Mouse (Mus musculus) B cell, adult (primary cell): ENCODE measurements around the gene Fbxo41. TPM values are rescaled to one million over a fixed set of nuclear protein-coding genes. Genes with fewer than 3 reads are reported as not detected.

Experiments
- total RNA-seq: library from RNA; stranded (reverse); gene quantifications from 4 replicates; pipeline ENCODE4 v1.2.4, GENCODE M21; 2023; ENCODE audit not compliant: inconsistent age

Gene Fbxo41
- total RNA-seq: not detected in 4 replicates

GRCm38 (mm10) chr6:85502911-85503250, at the start of gene Fbxo41:
TSS of gene Fbxo41 (minus strand) at chr6:85502994.

GRCm38 (mm10) chr6:85513531-85513910, 10.7 kb upstream of the Fbxo41 start, which contains the start of gene Egr4:
TSS of gene Egr4 (minus strand) at chr6:85513589.

GRCm38 (mm10) chr6:85451664-85452410, 51.0 kb downstream of the Fbxo41 start, which contains the start of gene Pradc1:
TSS of gene Pradc1 (minus strand) at chr6:85451970.

GRCm38 (mm10) chr6:85450697-85451663, 51.8 kb downstream of the Fbxo41 start, which contains the start of gene Cct7:
TSS of gene Cct7 (plus strand) at chr6:85451514.

GRCm38 (mm10) chr6:85431842-85432431, 70.9 kb downstream of the Fbxo41 start, which contains the start of gene Smyd5:
TSS of gene Smyd5 (plus strand) at chr6:85431989.

GRCm38 (mm10) chr6:85423836-85424379, 78.9 kb downstream of the Fbxo41 start, which contains the start of gene Noto:
TSS of gene Noto (plus strand) at chr6:85423886.

Other genes with a start within 250 kb of the Fbxo41 start
- 11.0 to 13.9 TPM (median 12.3 TPM) in 4 replicates for gene Sfxn5, start 169.6 kb downstream of the Fbxo41 start, total RNA-seq
- gene Rab11fip5, start 128.4 kb downstream of the Fbxo41 start, total RNA-seq: 0.64 to 1.2 TPM (median 0.99 TPM) in 4 replicates
- gene Noto, start 79.1 kb downstream of the Fbxo41 start, total RNA-seq: not detected in 4 replicates
- 40.9 to 51.6 TPM (median 45.6 TPM) in 4 replicates for gene Smyd5, start 71.0 kb downstream of the Fbxo41 start, total RNA-seq
- 151 to 192 TPM (median 172 TPM) in 4 replicates for gene Cct7, start 51.5 kb downstream of the Fbxo41 start, total RNA-seq
- gene Pradc1, start 51.0 kb downstream of the Fbxo41 start, total RNA-seq: 10.0 to 15.0 TPM (median 13.6 TPM) in 4 replicates
- gene Egr4, start 10.6 kb upstream of the Fbxo41 start, total RNA-seq: 0.39 to 0.69 TPM (median 0.54 TPM) in 4 replicates
- gene Alms1, start 84.5 kb upstream of the Fbxo41 start, total RNA-seq: 4.5 to 5.8 TPM (median 5.3 TPM) in 4 replicates
- not detected in 4 replicates for gene Nat8f7, start 210.2 kb upstream of the Fbxo41 start, total RNA-seq